Mouse (Mus musculus) kidney, embryonic 16.5 days (tissue): Measurements from ENCODE around the gene Hist1h4h. TPM values are rescaled to one million over a fixed set of nuclear protein-coding genes. Genes with fewer than 3 reads are reported as not detected.

Source experiments
- ATAC-seq: fragments of 200-750 bp; cut with Nextera tagmentation; 2 replicates; pipeline ENCODE4 v1.8.0; 2017; ENCODE audit warnings: moderate TSS enrichment; ENCODE audit not compliant: low FRiP score, low TSS enrichment
- H3K27ac ChIP-seq: fragments of 300-500 bp; sonication (generic); 2 replicates; pipeline ENCODE4 v1.5.1; 2014; ENCODE audit warnings: low read length
- H3K27me3 ChIP-seq: fragments of 300-500 bp; sonication (generic); 2 replicates; pipeline ENCODE4 v1.6.1; 2014; ENCODE audit warnings: low read length, control low read depth, mixed read lengths; ENCODE audit not compliant: insufficient read depth
- H3K36me3 ChIP-seq: fragments of 300-500 bp; sonication (generic); 2 replicates; pipeline ENCODE4 v1.6.1; 2014; ENCODE audit warnings: low read length, control low read depth, mixed read lengths; ENCODE audit not compliant: insufficient read depth
- H3K4me1 ChIP-seq: fragments of 300-500 bp; sonication (generic); 2 replicates; pipeline ENCODE4 v1.6.1; 2014; ENCODE audit warnings: low read length, control low read depth, mixed read lengths; ENCODE audit not compliant: insufficient read depth
- H3K4me2 ChIP-seq: fragments of 300-500 bp; sonication (generic); replicated peaks from 2 replicates; pipeline ENCODE4 v1.6.1; 2014; ENCODE audit warnings: low read depth, low read length
- H3K4me3 ChIP-seq: fragments of 300-500 bp; sonication (generic); 2 replicates; pipeline ENCODE4 v1.5.1; 2014; ENCODE audit warnings: mild to moderate bottlenecking, low read length
- H3K9ac ChIP-seq: fragments of 300-500 bp; sonication (generic); replicated peaks from 2 replicates; pipeline ENCODE4 v1.6.1; 2014; ENCODE audit warnings: low read length
- H3K9me3 ChIP-seq: fragments of 300-500 bp; sonication (generic); 2 replicates; pipeline ENCODE4 v1.6.1; 2016; ENCODE audit warnings: low read length, control low read depth
- WGBS: fragments of 180-500 bp; shearing (Covaris S2); extraction: QIAGEN DNeasy Blood & Tissue Kit; methylation state at CpG from one replicate; pipeline ENCODE4 v1.1.7; 2014; 5-methylcytosine and 5-hydroxymethylcytosine counted together
- polyA plus RNA-seq: library from polyadenylated mRNA; unstranded; fragments of >200 nt; fragmentation: Nextera tagmentation; extraction: Ambion mirVana; gene quantifications from 2 replicates; pipeline ENCODE4 v1.2.1, GENCODE M21; 2015

Hist1h4h gene
- polyA plus RNA-seq, 1 experiment from 2014 or later = 4.5 TPM

- 27% methylated on average over 14 of the region's 14 CpGs for WGBS
- H3K4me2 ChIP-seq = peak overlapping the region; percentile 54
- ATAC-seq = no peak
Measured at GRCm38 (mm10) chr13:23506819-23507515, 23.9 kb upstream of the Hist1h4h start.

GRCm38 (mm10) chr13:23510127-23510526 lies 20.7 kb upstream of the Hist1h4h start:
- H3K9me3 ChIP-seq = no peaks in the 10 kb centered on the region

More at GRCm38 (mm10) chr13:23506819-23507515, 23.9 kb upstream of the Hist1h4h start:
- peak overlapping the region; percentile 11 for H3K4me3 ChIP-seq
- H3K4me1 ChIP-seq = peaks cover 16% of the 10 kb centered on the region
- H3K36me3 ChIP-seq = no peaks in the 10 kb centered on the region
- H3K27me3 ChIP-seq = no peaks in the 10 kb centered on the region
- 0 out of 2 replicates have a peak overlapping the region, but pooled peaks have one; percentile 12 for H3K9ac ChIP-seq
- H3K27ac ChIP-seq = no peak overlapping the region
- no peaks in the 10 kb centered on the region for H3K9me3 ChIP-seq

GRCm38 (mm10) chr13:23513517-23513916 lies 17.3 kb upstream of the Hist1h4h start:
- no peak for ATAC-seq
- no peak overlapping the region for H3K9ac ChIP-seq
- H3K4me2 ChIP-seq = no peak overlapping the region
- H3K36me3 ChIP-seq = no peaks in the 10 kb centered on the region
- H3K27ac ChIP-seq = no peak overlapping the region
- H3K9me3 ChIP-seq = no peaks in the 10 kb centered on the region
- WGBS = 85% methylated on average over 1 of the region's 1 CpGs
- H3K4me1 ChIP-seq = peaks cover 5% of the 10 kb centered on the region
- H3K27me3 ChIP-seq = no peaks in the 10 kb centered on the region
- H3K4me3 ChIP-seq = no peak overlapping the region

More at GRCm38 (mm10) chr13:23510127-23510526, 20.7 kb upstream of the Hist1h4h start:
- no peak overlapping the region for H3K9ac ChIP-seq
- H3K27me3 ChIP-seq = no peaks in the 10 kb centered on the region
- no peak overlapping the region for H3K27ac ChIP-seq
- ATAC-seq = no peak
- 23% methylated on average over 1 of the region's 1 CpGs for WGBS
- H3K4me1 ChIP-seq = peaks cover 14% of the 10 kb centered on the region
- H3K36me3 ChIP-seq = no peaks in the 10 kb centered on the region
- no peak overlapping the region for H3K4me2 ChIP-seq
- no peak overlapping the region for H3K4me3 ChIP-seq

GRCm38 (mm10) chr13:23515281-23515680 lies 15.6 kb upstream of the Hist1h4h start:
- 80% methylated on average over 5 of the region's 5 CpGs for WGBS
- peaks cover 10% of the 10 kb centered on the region for H3K4me1 ChIP-seq
- H3K4me3 ChIP-seq = no peak overlapping the region
- H3K9me3 ChIP-seq = no peaks in the 10 kb centered on the region
- H3K9ac ChIP-seq = no peak overlapping the region
- H3K4me2 ChIP-seq = no peak overlapping the region
- H3K27ac ChIP-seq = no peak overlapping the region
- ATAC-seq = no peak
- H3K27me3 ChIP-seq = no peaks in the 10 kb centered on the region
- H3K36me3 ChIP-seq = no peaks in the 10 kb centered on the region

- no peak for ATAC-seq
- peak overlapping the region; percentile 26 for H3K4me3 ChIP-seq
- H3K4me1 ChIP-seq = peaks cover 10% of the 10 kb centered on the region
Measured at GRCm38 (mm10) chr13:23515826-23516620, 14.8 kb upstream of the Hist1h4h start.

GRCm38 (mm10) chr13:23516822-23517602 lies 13.8 kb upstream of the Hist1h4h start:
- H3K4me2 ChIP-seq = peak overlapping the region; percentile 94
- H3K36me3 ChIP-seq = no peaks in the 10 kb centered on the region
- H3K4me3 ChIP-seq = peak overlapping the region; percentile 75
- ATAC-seq = peak; percentile 74
- H3K27me3 ChIP-seq = no peaks in the 10 kb centered on the region
- H3K9ac ChIP-seq = peak overlapping the region; percentile 65
- H3K27ac ChIP-seq = peak overlapping the region; percentile 86
- H3K4me1 ChIP-seq = peaks cover 10% of the 10 kb centered on the region
- H3K9me3 ChIP-seq = no peaks in the 10 kb centered on the region
- 0% methylated on average over 19 of the region's 19 CpGs for WGBS

More at GRCm38 (mm10) chr13:23515826-23516620, 14.8 kb upstream of the Hist1h4h start:
- H3K9ac ChIP-seq = peak overlapping the region; percentile 23
- no peaks in the 10 kb centered on the region for H3K36me3 ChIP-seq
- H3K9me3 ChIP-seq = no peaks in the 10 kb centered on the region
- WGBS = 51% methylated on average over 15 of the region's 15 CpGs
- H3K27ac ChIP-seq = no peak overlapping the region
- H3K4me2 ChIP-seq = peak overlapping the region; percentile 43
- H3K27me3 ChIP-seq = no peaks in the 10 kb centered on the region

GRCm38 (mm10) chr13:23517603-23518294 lies 13.1 kb upstream of the Hist1h4h start:
- Histone ChIP-seq H3K27me3 (no peaks in the 10 kb centered on the region), H3K27ac (peak overlapping the region; percentile 86), H3K9ac (peak overlapping the region; percentile 65), H3K4me3 (peak overlapping the region; percentile 75), H3K4me1 (peaks cover 10% of the 10 kb centered on the region), H3K4me2 (peak overlapping the region; percentile 94), H3K36me3 (no peaks in the 10 kb centered on the region), H3K9me3 (no peaks in the 10 kb centered on the region)
- peak; percentile 92 for ATAC-seq
- under 1% methylated on average over 27 of the region's 27 CpGs for WGBS

GRCm38 (mm10) chr13:23518295-23518603 lies 12.6 kb upstream of the Hist1h4h start:
- Histone ChIP-seq H3K4me1 (peaks cover 10% of the 10 kb centered on the region), H3K27ac (0 out of 2 replicates have a peak overlapping the region, but pooled peaks have one; percentile 38), H3K4me3 (peak overlapping the region; percentile 75), H3K9ac (peak overlapping the region; percentile 56), H3K27me3 (no peaks in the 10 kb centered on the region), H3K4me2 (peak overlapping the region; percentile 94), H3K9me3 (no peaks in the 10 kb centered on the region), H3K36me3 (no peaks in the 10 kb centered on the region)
- no peak for ATAC-seq
- under 1% methylated on average over 6 of the region's 6 CpGs for WGBS

- Histone ChIP-seq H3K4me2 (peak overlapping the region; percentile 70), H3K9ac (peak overlapping the region; percentile 58), H3K9me3 (no peaks in the 10 kb centered on the region), H3K4me1 (peaks cover 10% of the 10 kb centered on the region), H3K4me3 (peak overlapping the region; percentile 55), H3K27me3 (no peaks in the 10 kb centered on the region), H3K36me3 (no peaks in the 10 kb centered on the region), H3K27ac (peak overlapping the region; percentile 72; the same call in 1 of the 2 replicates)
- 0% methylated on average over 6 of the region's 6 CpGs for WGBS
- peak; percentile 47; the same call in 1 of the 2 replicates for ATAC-seq
Measured at GRCm38 (mm10) chr13:23518885-23519284, 12.0 kb upstream of the Hist1h4h start.
